Mouse (Mus musculus): ENCODE results near the gene Apol9b. TPM values are rescaled to one million over a fixed set of nuclear protein-coding genes. Genes with fewer than 3 reads are reported as not detected.

Gene Apol9b
- 0.38 TPM for polyA plus RNA-seq (2014; fragmentation: Illumina TruSeq; extraction: RNeasy Lipid Tissue Mini Kit (QIAGEN cat#74804); ENCODE audit: low read depth, low replicate concordance)

DNA sequence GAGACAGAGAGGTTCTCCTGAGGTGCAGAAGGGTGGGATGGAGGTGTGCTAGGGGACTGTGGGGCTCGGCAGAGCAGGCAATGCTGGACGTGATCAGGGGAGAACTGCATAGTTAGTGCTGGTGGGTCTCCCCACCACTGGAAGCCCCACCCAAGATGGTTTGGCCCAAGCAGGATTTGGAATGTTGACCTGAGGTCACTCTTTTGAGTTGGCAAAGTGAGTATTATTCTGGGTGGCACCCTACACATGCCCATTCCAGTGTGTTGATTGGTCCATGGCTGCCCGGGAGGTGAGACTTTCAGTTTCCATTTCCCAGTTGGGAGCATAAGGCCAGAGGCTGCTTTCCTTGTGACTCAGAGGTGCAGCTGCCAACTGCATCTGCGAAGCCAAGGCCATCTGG, at the start of gene Apol9b:
TSS of gene Apol9b (plus strand) at position 301 of the 400 bp plus-strand sequence.

DNA sequence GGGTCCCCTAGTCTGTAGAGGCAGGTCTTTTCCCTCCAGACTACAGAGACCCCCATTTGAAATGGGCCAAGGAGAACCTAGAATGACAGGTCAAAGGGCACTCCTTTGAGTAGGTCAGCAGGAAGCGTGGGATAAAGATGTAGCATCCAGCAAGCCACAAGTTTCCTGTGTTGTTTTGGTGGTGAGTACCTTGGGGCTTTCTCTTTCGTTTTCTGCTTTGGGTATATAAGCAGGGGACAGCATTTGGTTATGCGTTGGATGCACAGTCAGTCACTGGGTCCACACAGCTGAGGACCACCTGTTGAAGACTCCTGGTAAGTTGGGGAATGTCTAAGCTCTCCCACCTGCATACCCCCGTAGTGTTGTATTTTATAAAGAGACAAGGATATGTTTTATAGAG, 30.2 kb upstream of the Apol9b start, which contains the start of gene Apol7e:
TSS of gene Apol7e (plus strand) at position 202 of the 400 bp plus-strand sequence.

DNA sequence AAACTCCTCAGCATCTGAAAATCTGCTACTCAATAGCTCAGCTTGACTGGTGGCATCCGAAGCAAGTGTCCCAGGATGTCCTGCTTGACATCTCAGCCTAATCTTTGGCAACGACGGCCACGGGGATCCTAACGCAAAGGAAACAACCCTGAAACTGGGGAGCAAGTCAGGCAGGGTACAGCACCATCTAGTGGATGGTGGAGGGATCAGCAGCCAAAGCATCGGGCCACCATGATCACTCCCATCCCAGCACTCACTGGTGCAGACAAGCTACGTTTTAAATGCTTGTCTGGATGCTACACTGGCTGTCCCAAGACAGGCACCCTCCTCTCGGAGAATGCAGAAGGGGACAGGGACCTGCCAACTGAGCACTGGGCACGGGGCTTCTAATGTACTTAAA, 28.0 kb downstream of the Apol9b start, which contains the start of gene Apol8:
TSS of gene Apol8 (minus strand) at position 156 of the 400 bp plus-strand sequence.

Other genes with a start within 250 kb of the Apol9b start
- gene Apol11a, start 220.8 kb upstream of the Apol9b start, polyA plus RNA-seq (2014; fragmentation: Illumina TruSeq; extraction: RNeasy Lipid Tissue Mini Kit (QIAGEN cat#74804); ENCODE audit: low read depth, low replicate concordance), result 0.32 TPM
- gene Apol7c, start 195.7 kb upstream of the Apol9b start, polyA plus RNA-seq (2014; fragmentation: Illumina TruSeq; extraction: RNeasy Lipid Tissue Mini Kit (QIAGEN cat#74804); ENCODE audit: low read depth, low replicate concordance), result 9.3 TPM
- gene 1700025B11Rik, start 167.1 kb upstream of the Apol9b start, polyA plus RNA-seq (2014; fragmentation: Illumina TruSeq; extraction: RNeasy Lipid Tissue Mini Kit (QIAGEN cat#74804); ENCODE audit: low read depth, low replicate concordance), result not detected
- 1.7 TPM for gene Apol10b, start 132.9 kb upstream of the Apol9b start, polyA plus RNA-seq (2014; fragmentation: Illumina TruSeq; extraction: RNeasy Lipid Tissue Mini Kit (QIAGEN cat#74804); ENCODE audit: low read depth, low replicate concordance)
- gene Gm36245, start 129.8 kb upstream of the Apol9b start, polyA plus RNA-seq (2014; fragmentation: Illumina TruSeq; extraction: RNeasy Lipid Tissue Mini Kit (QIAGEN cat#74804); ENCODE audit: low read depth, low replicate concordance), result not detected
- gene Apol11b, start 85.8 kb upstream of the Apol9b start, polyA plus RNA-seq (2014; fragmentation: Illumina TruSeq; extraction: RNeasy Lipid Tissue Mini Kit (QIAGEN cat#74804); ENCODE audit: low read depth, low replicate concordance), result not detected
- 3.5 TPM for gene Apol7e, start 30.2 kb upstream of the Apol9b start, polyA plus RNA-seq (2014; fragmentation: Illumina TruSeq; extraction: RNeasy Lipid Tissue Mini Kit (QIAGEN cat#74804); ENCODE audit: low read depth, low replicate concordance)
- not detected for gene Apol8, start 28.0 kb downstream of the Apol9b start, polyA plus RNA-seq (2014; fragmentation: Illumina TruSeq; extraction: RNeasy Lipid Tissue Mini Kit (QIAGEN cat#74804); ENCODE audit: low read depth, low replicate concordance)
- 16.3 TPM for gene Myh9, start 113.1 kb downstream of the Apol9b start, polyA plus RNA-seq (2014; fragmentation: Illumina TruSeq; extraction: RNeasy Lipid Tissue Mini Kit (QIAGEN cat#74804); ENCODE audit: low read depth, low replicate concordance)
- 55.4 TPM for gene Txn2, start 200.0 kb downstream of the Apol9b start, polyA plus RNA-seq (2014; fragmentation: Illumina TruSeq; extraction: RNeasy Lipid Tissue Mini Kit (QIAGEN cat#74804); ENCODE audit: low read depth, low replicate concordance)
- gene Foxred2, start 227.7 kb downstream of the Apol9b start, polyA plus RNA-seq (2014; fragmentation: Illumina TruSeq; extraction: RNeasy Lipid Tissue Mini Kit (QIAGEN cat#74804); ENCODE audit: low read depth, low replicate concordance), result 2.6 TPM
- gene Eif3d, start 241.8 kb downstream of the Apol9b start, polyA plus RNA-seq (2014; fragmentation: Illumina TruSeq; extraction: RNeasy Lipid Tissue Mini Kit (QIAGEN cat#74804); ENCODE audit: low read depth, low replicate concordance), result 19.7 TPM